Mouse (Mus musculus) ES-E14 (cell line): Measurements from ENCODE around the gene Ube2n.

Experiments
- CHD2 ChIP-seq: IDR thresholded peaks from 2 replicates; pipeline ENCODE4 v1.6.1; 2014; ENCODE audit warnings: mild to moderate bottlenecking, low read depth, low read length, inconsistent platforms
- MAFK ChIP-seq: IDR thresholded peaks from 2 replicates; pipeline ENCODE4 v1.6.1; 2014; ENCODE audit warnings: mild to moderate bottlenecking, low read depth, low read length, inconsistent platforms; ENCODE audit not compliant: insufficient read depth
- ZC3H11A ChIP-seq: IDR thresholded peaks from 2 replicates; pipeline ENCODE4 v1.6.1; 2012; ENCODE audit warnings: low read depth, mild to moderate bottlenecking, inconsistent platforms, low read length, borderline replicate concordance
- ZNF384 ChIP-seq: IDR thresholded peaks from 2 replicates; pipeline ENCODE4 v1.6.1; 2012; ENCODE audit warnings: low read depth, low read length, inconsistent platforms

DNA sequence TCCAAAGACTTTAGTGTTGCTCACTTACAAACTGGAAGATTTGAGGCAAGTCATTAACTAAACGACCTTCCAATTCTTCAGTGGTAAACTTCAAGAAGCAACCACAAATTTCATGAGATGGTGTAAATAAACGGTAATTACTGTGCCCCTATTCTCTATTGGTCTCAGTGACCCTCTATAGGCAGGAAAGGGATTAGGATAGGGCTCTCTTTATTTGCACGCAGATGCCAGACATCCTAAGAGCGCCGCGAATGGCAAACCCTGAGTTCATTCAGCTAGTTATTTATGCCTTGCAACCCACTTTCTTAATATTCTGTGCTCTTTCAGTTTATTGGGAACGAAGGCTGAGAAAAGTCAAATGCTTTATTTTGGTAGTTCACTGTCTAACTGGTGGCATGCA is 13.9 kb upstream of the Ube2n start:
- no peak for TF ChIP-seq CHD2
- TF ChIP-seq ZNF384, result no peak
- TF ChIP-seq MAFK, result no peak
- TF ChIP-seq ZC3H11A, result no peak
